In the genomic region with DNA sequence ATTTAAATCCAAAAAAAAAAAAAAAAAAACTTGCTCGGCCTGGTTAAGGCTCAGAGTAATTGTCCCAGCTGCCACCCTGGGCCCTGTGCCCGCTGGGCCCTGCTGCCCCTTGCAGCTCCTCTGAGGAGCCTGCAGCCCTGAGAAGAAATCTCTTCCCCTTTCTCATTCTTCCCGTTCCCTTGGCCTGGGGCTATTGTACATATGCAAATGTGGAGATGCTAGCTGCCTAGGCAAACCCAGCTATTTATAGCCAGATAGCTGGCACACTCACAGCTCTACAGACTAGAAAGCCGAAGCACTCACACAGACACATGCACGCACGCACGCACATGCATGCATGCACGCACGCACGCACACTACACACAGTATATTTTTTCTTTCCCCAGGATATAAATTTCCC, we compare ENCODE assay signal across 10 mouse cellular contexts. TPM values are rescaled to one million over a fixed set of nuclear protein-coding genes. Genes with fewer than 3 reads are reported as not detected.
DNase-seq lines count a peak whose midpoint lies in the region; ATAC-seq and TF ChIP-seq lines count a peak whose summit lies in the region.
"Had no signal": no experiment of that assay in that cellular context is flagged by ENCODE, and none has a peak within 500 bp of the region (broad histone marks: within the 10 kb centered on the region; RNA-seq: fewer than 3 reads in every experiment).

No protein-coding gene starts in this region.

- peak overlapping the region; percentile 25; the same call in 1 of the 2 replicates for H3K9ac ChIP-seq in forebrain, postnatal 0 days

- peak overlapping the region; percentile 91 for H3K27ac ChIP-seq in forebrain, postnatal 0 days (ENCODE audit: low read depth, low read length)
- H3K27ac ChIP-seq in midbrain, embryonic 10.5 days (replicated peaks), result peak overlapping the region; percentile 63; the same call in 1 of the 2 replicates
- H3K27ac ChIP-seq in gastrocnemius, adult 2 months, result no peak overlapping the region

- no peaks in the 10 kb centered on the region for H3K36me3 ChIP-seq in forebrain, postnatal 0 days (ENCODE audit: insufficient read depth)
- H3K36me3 ChIP-seq in midbrain, embryonic 10.5 days, result no peaks in the 10 kb centered on the region

- H3K4me1 ChIP-seq in forebrain, postnatal 0 days (ENCODE audit: insufficient read depth), result peaks cover 32% of the 10 kb centered on the region
- H3K4me1 ChIP-seq in midbrain, embryonic 10.5 days, result peaks cover 35% of the 10 kb centered on the region

- no peaks in the 10 kb centered on the region; the same call in 1 of the 2 replicates for H3K9me3 ChIP-seq in forebrain, postnatal 0 days (ENCODE audit: low read length)
- peaks cover 6% of the 10 kb centered on the region for H3K9me3 ChIP-seq in midbrain, embryonic 10.5 days (replicated peaks)

- intact Hi-C loops in gastrocnemius, adult 2 months (cut with DNase I), result loop anchor here (5.0 kb wide), 1 partner anchor 98 kb away; no protein-coding TSS in a partner anchor

- WGBS in forebrain, postnatal 0 days, result 10% methylated on average over 10 of the region's 10 CpGs
- 61% methylated on average over 10 of the region's 10 CpGs for WGBS in midbrain, embryonic 10.5 days

- H3K27me3 ChIP-seq in forebrain, postnatal 0 days (ENCODE audit: insufficient read depth, low read length), result no peaks in the 10 kb centered on the region
- peaks cover 62% of the 10 kb centered on the region for H3K27me3 ChIP-seq in midbrain, embryonic 10.5 days (ENCODE audit: low read depth, poor library complexity, severe bottlenecking)

- TF ChIP-seq CTCF in forebrain, postnatal 0 days (IDR thresholded peaks at IDR 0.05; ENCODE audit: low read depth), result no peak
- TF ChIP-seq CTCF in gastrocnemius, adult 2 months (IDR thresholded peaks at IDR 0.05), result no peak

- peak; percentile 91 for ATAC-seq in forebrain, postnatal 0 days
- no peak for ATAC-seq in granulocyte monocyte progenitor cell, adult 5-6 weeks (replicated peaks; ENCODE audit: poor library complexity, severe bottlenecking)

- no peak overlapping the region for H3K4me3 ChIP-seq in forebrain, postnatal 0 days (ENCODE audit: low read depth, low read length)
- H3K4me3 ChIP-seq in midbrain, embryonic 10.5 days, result no peak overlapping the region
- H3K4me3 ChIP-seq in gastrocnemius, adult 2 months, result no peak overlapping the region; the same call in 1 of the 2 replicates

- DNase-seq in embryo, embryonic 10 days (ENCODE audit: low spot score), result peak; percentile 44
- DNase-seq in embryo, embryonic 9.5 days (ENCODE audit: extremely low spot score), result no peak
- peak; percentile 38 for DNase-seq in ZHBTc4 (ENCODE audit: low read depth, low spot score)
- peak; percentile 91 for DNase-seq in forebrain, postnatal 0 days
- no peak for DNase-seq in midbrain, embryonic 10.5 days (ENCODE audit: low spot score)
- no peak for DNase-seq in gastrocnemius, adult 2 months
- DNase-seq in adrenal gland, adult 8-10 months, result no peak

- peak overlapping the region; percentile 41 for H3K4me2 ChIP-seq in forebrain, postnatal 0 days (ENCODE audit: low read depth)

RNA-seq across cellular contexts. Expression of a gene that starts 9.0 kb away (rescaled TPM):
- not detected in 2 replicates for total RNA-seq in forebrain, postnatal 0 days (2014; rRNA removed)
- not detected in 2 replicates for polyA plus RNA-seq in forebrain, postnatal 0 days (2015; fragmentation: Nextera tagmentation; extraction: Ambion mirVana)
- not detected in 2 replicates for polyA plus RNA-seq in midbrain, embryonic 10.5 days (2016; fragmentation: Nextera tagmentation; extraction: Ambion mirVana)
- total RNA-seq in granulocyte monocyte progenitor cell, adult 5-6 weeks (2014; fragmentation: Nextera tagmentation), result not detected in 2 replicates
- total RNA-seq in granulocyte monocyte progenitor cell, adult 5-6 weeks (2017), result not detected in 2 replicates
- total RNA-seq in gastrocnemius, adult 2 months (2021), result not detected
- total RNA-seq in adrenal gland, adult 8-10 months (2022), result not detected
- total RNA-seq: liver, adult 2 months had no signal
- polyA plus RNA-seq: liver, adult 2 months; stomach, embryonic 14.5 days had no signal

Comparison
In these comparisons a context has a peak if more than half of its experiments do, and no peak if none do; other contexts are left out.
1. DNase-seq: peak in embryo, embryonic 10 days (single experiment), ZHBTc4 (single experiment) and forebrain, postnatal 0 days (single experiment); none in embryo, embryonic 9.5 days (single experiment), midbrain, embryonic 10.5 days (single experiment), gastrocnemius, adult 2 months (single experiment) and adrenal gland, adult 8-10 months (single experiment).